Mouse (Mus musculus): Measurements from ENCODE around the gene Sema5a.

GRCm38 (mm10) chr15:32337810-32338209 is 93.2 kb downstream of the Sema5a start:
- TF ChIP-seq CTCF (IDR thresholded peaks at IDR 0.05) (no peak), EP300 (IDR thresholded peaks at IDR 0.05) (no peak)
